Mouse (Mus musculus) C2C12 (cell line): ENCODE data around the gene Ncapg.
"Not testable (repeated sequence)": the region's sequence is repeated elsewhere in the genome, so short reads cannot be mapped to it uniquely, and the experiment has no call there.

Experiments used
- CEBPB ChIP-seq: IDR thresholded peaks from one replicate; pipeline ENCODE4 v1.6.1; 2011; ENCODE audit warnings: low read depth, mild to moderate bottlenecking, control low read depth, moderate library complexity
- CTCF ChIP-seq: IDR thresholded peaks from one replicate; pipeline ENCODE4 v1.5.1; 2011; ENCODE audit not compliant: control insufficient read depth, insufficient read depth, insufficient read length
- USF1 ChIP-seq: IDR thresholded peaks from one replicate; pipeline ENCODE4 v1.6.1; 2011; ENCODE audit warnings: low read depth, mild to moderate bottlenecking, control low read depth, moderate library complexity

DNA sequence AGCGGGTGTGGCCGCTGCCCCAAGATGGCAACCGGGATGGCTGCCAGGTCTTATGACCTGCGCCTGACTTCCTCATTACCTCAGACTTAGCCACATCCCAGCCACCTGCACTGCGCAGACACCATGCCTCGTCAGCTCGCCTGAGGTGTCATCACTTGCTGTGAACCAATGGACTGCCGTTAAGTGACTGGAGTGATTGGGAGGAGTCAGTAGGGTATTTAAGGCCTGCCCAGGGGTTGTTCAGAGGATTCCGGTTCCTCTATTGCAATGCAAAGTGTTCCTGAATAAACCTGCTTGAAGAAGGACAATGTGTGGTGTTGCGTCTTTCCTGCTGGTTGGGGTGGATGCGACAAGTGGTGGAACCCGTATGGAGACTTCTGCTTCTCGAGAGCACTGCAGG lies 11.3 kb upstream of the Ncapg start:
- TF ChIP-seq CTCF, CEBPB, USF1: not testable (repeated sequence)
